Mouse (Mus musculus): ENCODE measurements around the gene Sim2.

Gene Sim2

GRCm38 (mm10) chr16:94084711-94085602 is at the start of gene Sim2:
TSS of gene Sim2 (plus strand) at chr16:94084931.
- in situ Hi-C loops (cut with MboI, MseI) = no loop called here

GRCm38 (mm10) chr16:94037280-94037679 is 47.5 kb upstream of the Sim2 start:
- in situ Hi-C loops (cut with MboI, MseI) = loop anchor here (5.0 kb wide), 1 partner anchor 225 kb away; no protein-coding TSS in a partner anchor

- in situ Hi-C loops (cut with MboI, MseI) = loop anchor here (5.0 kb wide), 1 partner anchor 224 kb away; no protein-coding TSS in a partner anchor
Measured at GRCm38 (mm10) chr16:94038272-94038985, 46.3 kb upstream of the Sim2 start.

- in situ Hi-C loops (cut with MboI, MseI) = loop anchor here (5.0 kb wide), 1 partner anchor 223 kb away; no protein-coding TSS in a partner anchor
Measured at GRCm38 (mm10) chr16:94038986-94039341, 45.8 kb upstream of the Sim2 start.

GRCm38 (mm10) chr16:94040485-94040884 is 44.2 kb upstream of the Sim2 start:
- in situ Hi-C loops (cut with MboI, MseI) = no loop called here

GRCm38 (mm10) chr16:94041065-94041712 is 43.5 kb upstream of the Sim2 start:
- in situ Hi-C loops (cut with MboI, MseI) = no loop called here

GRCm38 (mm10) chr16:94043797-94044196 is 40.9 kb upstream of the Sim2 start:
- in situ Hi-C loops (cut with MboI, MseI) = no loop called here

GRCm38 (mm10) chr16:94044996-94045395 is 39.7 kb upstream of the Sim2 start:
- in situ Hi-C loops (cut with MboI, MseI) = no loop called here

GRCm38 (mm10) chr16:94050368-94050767 is 34.4 kb upstream of the Sim2 start:
- in situ Hi-C loops (cut with MboI, MseI) = no loop called here

GRCm38 (mm10) chr16:94055176-94055575 is 29.6 kb upstream of the Sim2 start:
- in situ Hi-C loops (cut with MboI, MseI) = no loop called here

- in situ Hi-C loops (cut with MboI, MseI) = no loop called here
Measured at GRCm38 (mm10) chr16:94055576-94055975, 29.2 kb upstream of the Sim2 start.

GRCm38 (mm10) chr16:94059820-94060219 is 24.9 kb upstream of the Sim2 start:
- in situ Hi-C loops (cut with MboI, MseI) = no loop called here

- in situ Hi-C loops (cut with MboI, MseI) = no loop called here
Measured at GRCm38 (mm10) chr16:94064211-94064610, 20.5 kb upstream of the Sim2 start.

GRCm38 (mm10) chr16:94065728-94066674 is 18.7 kb upstream of the Sim2 start:
- in situ Hi-C loops (cut with MboI, MseI) = no loop called here

GRCm38 (mm10) chr16:94066771-94067170 is 18.0 kb upstream of the Sim2 start:
- in situ Hi-C loops (cut with MboI, MseI) = no loop called here

GRCm38 (mm10) chr16:94067280-94067679 is 17.5 kb upstream of the Sim2 start:
- in situ Hi-C loops (cut with MboI, MseI) = no loop called here

- in situ Hi-C loops (cut with MboI, MseI) = no loop called here
Measured at GRCm38 (mm10) chr16:94069061-94069460, 15.7 kb upstream of the Sim2 start.

- in situ Hi-C loops (cut with MboI, MseI) = no loop called here
Measured at GRCm38 (mm10) chr16:94070920-94071319, 13.8 kb upstream of the Sim2 start.

GRCm38 (mm10) chr16:94071468-94071867 is 13.3 kb upstream of the Sim2 start:
- in situ Hi-C loops (cut with MboI, MseI) = no loop called here

- in situ Hi-C loops (cut with MboI, MseI) = no loop called here
Measured at GRCm38 (mm10) chr16:94075362-94076027, 9.2 kb upstream of the Sim2 start.
